Mouse (Mus musculus) hindbrain, postnatal 0 days (tissue): ENCODE data around the gene Gm17657. TPM values are rescaled to one million over a fixed set of nuclear protein-coding genes. Genes with fewer than 3 reads are reported as not detected.
"Not testable (repeated sequence)": the region's sequence is repeated elsewhere in the genome, so short reads cannot be mapped to it uniquely, and the experiment has no call there.

Source experiments
- ATAC-seq: fragments of 200-750 bp; cut with Nextera tagmentation; 2 replicates; pipeline ENCODE4 v1.8.0; 2017; ENCODE audit warnings: mild to moderate bottlenecking, moderate TSS enrichment, moderate library complexity
- DNase-seq: peaks from one replicate; pipeline ENCODE4 v3.0.0-alpha.2; 2015; ENCODE audit warnings: low spot score
- H3K27ac ChIP-seq: fragments of 300-500 bp; sonication (generic); 2 replicates; pipeline ENCODE4 v1.5.1; 2014; ENCODE audit warnings: mild to moderate bottlenecking
- H3K27me3 ChIP-seq: fragments of 300-500 bp; sonication (generic); 2 replicates; pipeline ENCODE4 v1.6.1; 2014; ENCODE audit warnings: low read length, mixed read lengths; ENCODE audit not compliant: insufficient read depth
- H3K36me3 ChIP-seq: fragments of 300-500 bp; sonication (generic); 2 replicates; pipeline ENCODE4 v1.6.1; 2014; ENCODE audit warnings: low read length, mixed read lengths; ENCODE audit not compliant: insufficient read depth
- H3K4me1 ChIP-seq: fragments of 300-500 bp; sonication (generic); 2 replicates; pipeline ENCODE4 v1.6.1; 2014; ENCODE audit warnings: antibody characterized with exemption, low read length, mixed read lengths; ENCODE audit not compliant: insufficient read depth
- H3K4me2 ChIP-seq: fragments of 300-500 bp; sonication (generic); 2 replicates; pipeline ENCODE4 v1.6.1; 2014; ENCODE audit warnings: low read depth, mild to moderate bottlenecking, low read length, moderate library complexity, mixed read lengths
- H3K4me3 ChIP-seq: fragments of 300-500 bp; sonication (generic); 2 replicates; pipeline ENCODE4 v1.5.1; 2014; ENCODE audit warnings: low read length
- H3K9ac ChIP-seq: fragments of 300-500 bp; sonication (generic); replicated peaks from 2 replicates; pipeline ENCODE4 v1.6.1; 2014; ENCODE audit warnings: mild to moderate bottlenecking, low read length, moderate library complexity, mixed read lengths
- H3K9me3 ChIP-seq: fragments of 300-500 bp; sonication (generic); 2 replicates; pipeline ENCODE4 v1.6.1; 2016; ENCODE audit warnings: low read length, mixed read lengths
- CTCF ChIP-seq: IDR thresholded peaks from 2 replicates; pipeline ENCODE4 v1.5.1; 2016; ENCODE audit warnings: antibody characterized with exemption, control low read depth, low read depth
- WGBS: fragments of 180-500 bp; shearing (Covaris S2); extraction: QIAGEN DNeasy Blood & Tissue Kit; methylation state at CpG from one replicate; pipeline ENCODE4 v1.1.7; 2014; 5-methylcytosine and 5-hydroxymethylcytosine counted together
- polyA plus RNA-seq: library from polyadenylated mRNA; unstranded; fragments of >200 nt; fragmentation: Nextera tagmentation; extraction: Ambion mirVana; gene quantifications from 2 replicates; pipeline ENCODE4 v1.2.1, GENCODE M21; 2015
- total RNA-seq: library from RNA; depleted of rRNA; stranded (reverse); fragments of >200 nt; gene quantifications from 2 replicates; pipeline ENCODE4 v1.2.3, GENCODE M21; 2014

The Gm17657 gene
- total and polyA plus RNA-seq, 2 experiments from 2014 or later, result not detected

DNA sequence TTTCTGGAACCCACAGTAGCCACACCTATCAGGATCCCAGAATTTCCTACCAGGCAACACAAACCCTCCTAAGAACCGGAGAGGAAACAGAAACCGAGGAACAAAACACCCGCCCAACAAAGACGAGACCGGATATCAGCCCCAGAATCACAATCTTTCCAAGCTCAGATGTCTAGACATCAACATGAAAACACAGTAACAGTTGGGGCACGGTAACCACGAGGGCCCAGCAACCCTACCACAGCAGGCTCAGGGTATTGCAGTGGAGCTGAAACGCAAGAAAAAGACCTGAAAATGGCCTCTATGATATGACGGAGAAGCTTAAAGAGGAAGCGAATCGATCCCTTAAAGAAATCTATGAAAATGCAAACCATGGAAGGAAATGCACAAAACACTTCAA is 15.6 kb downstream of the Gm17657 start:
- Histone ChIP-seq H3K4me2 (no peak overlapping the region), H3K9me3 (no peaks in the 10 kb centered on the region), H3K4me1 (peaks cover 3% of the 10 kb centered on the region; the same call in 1 of the 2 replicates), H3K27me3 (no peaks in the 10 kb centered on the region), H3K36me3 (no peaks in the 10 kb centered on the region), H3K4me3 (no peak overlapping the region), H3K9ac (no peak overlapping the region), H3K27ac (no peak overlapping the region)
- no peak for TF ChIP-seq CTCF
- no peak for DNase-seq
- no peak for ATAC-seq
- 88% methylated on average over 11 of the region's 11 CpGs for WGBS

DNA sequence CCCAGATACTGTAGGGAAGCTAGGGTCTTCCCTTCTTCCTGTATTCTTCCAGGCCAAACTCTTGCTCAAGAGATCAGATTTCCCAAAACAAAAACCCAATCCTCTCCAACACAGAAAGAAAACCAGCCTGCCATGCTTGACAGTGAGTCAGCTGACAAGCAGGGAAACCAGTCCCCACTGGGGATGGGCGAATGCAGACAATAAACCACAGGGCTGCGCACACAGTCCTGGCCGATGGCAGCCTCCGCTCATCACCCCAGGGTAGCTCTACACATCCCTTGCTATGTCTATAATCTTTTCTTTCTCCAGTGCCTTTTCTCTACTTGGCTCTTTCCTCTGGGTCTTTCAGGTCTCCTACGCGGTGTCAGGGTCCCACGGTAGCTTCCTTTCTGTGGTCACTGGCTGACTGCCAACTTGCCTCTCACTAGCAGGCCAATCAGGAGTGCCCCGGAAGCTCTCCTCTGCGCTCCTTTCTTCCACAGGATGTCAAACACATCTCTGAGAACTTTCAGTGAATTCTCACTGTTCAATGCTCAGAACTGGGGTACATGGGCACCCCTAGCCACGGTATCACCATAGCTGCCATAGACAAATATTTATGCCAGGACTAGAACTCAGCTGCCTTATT is 17.6 kb downstream of the Gm17657 start:
- Histone ChIP-seq H3K27ac (no peak overlapping the region), H3K36me3 (no peaks in the 10 kb centered on the region), H3K4me2 (no peak overlapping the region), H3K4me3 (no peak overlapping the region), H3K9ac (no peak overlapping the region), H3K4me1 (peaks cover 3% of the 10 kb centered on the region; the same call in 1 of the 2 replicates), H3K27me3 (no peaks in the 10 kb centered on the region), H3K9me3 (no peaks in the 10 kb centered on the region)
- DNase-seq, result peak; percentile 14
- no peak for TF ChIP-seq CTCF
- WGBS, result 45% methylated on average over 10 of the region's 10 CpGs
- peak; percentile 56; the same call in 1 of the 2 replicates for ATAC-seq

DNA sequence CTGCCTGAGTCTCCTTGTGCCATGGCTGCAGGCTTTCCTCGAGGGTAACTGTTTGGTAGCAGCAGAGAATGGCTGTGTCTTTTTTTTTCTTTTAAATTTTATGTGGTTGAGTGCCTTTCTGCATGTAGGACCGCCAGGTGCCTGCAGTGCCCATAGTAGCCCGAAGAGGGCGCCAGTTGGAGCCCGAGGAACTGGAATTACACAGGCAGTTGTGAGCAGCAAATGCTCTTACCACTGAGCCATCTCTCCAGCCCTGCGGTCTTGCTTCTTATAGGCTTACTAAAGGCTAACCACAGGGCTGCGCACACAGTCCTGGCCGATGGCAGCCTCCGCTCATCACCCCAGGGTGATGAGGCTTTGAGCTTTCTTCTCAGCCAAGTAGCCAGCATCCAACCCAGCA is 18.2 kb downstream of the Gm17657 start:
- peak; percentile 34 for TF ChIP-seq CTCF
- no peak overlapping the region for H3K9ac ChIP-seq
- H3K4me1 ChIP-seq, result peaks cover 3% of the 10 kb centered on the region; the same call in 1 of the 2 replicates
- 74% methylated on average over 9 of the region's 9 CpGs for WGBS
- no peak overlapping the region for H3K4me3 ChIP-seq
- no peak overlapping the region for H3K4me2 ChIP-seq
- no peaks in the 10 kb centered on the region for H3K27me3 ChIP-seq
- no peak overlapping the region for H3K27ac ChIP-seq
- no peaks in the 10 kb centered on the region for H3K36me3 ChIP-seq
- DNase-seq (no peak), ATAC-seq (no peak)
- H3K9me3 ChIP-seq, result no peaks in the 10 kb centered on the region

DNA sequence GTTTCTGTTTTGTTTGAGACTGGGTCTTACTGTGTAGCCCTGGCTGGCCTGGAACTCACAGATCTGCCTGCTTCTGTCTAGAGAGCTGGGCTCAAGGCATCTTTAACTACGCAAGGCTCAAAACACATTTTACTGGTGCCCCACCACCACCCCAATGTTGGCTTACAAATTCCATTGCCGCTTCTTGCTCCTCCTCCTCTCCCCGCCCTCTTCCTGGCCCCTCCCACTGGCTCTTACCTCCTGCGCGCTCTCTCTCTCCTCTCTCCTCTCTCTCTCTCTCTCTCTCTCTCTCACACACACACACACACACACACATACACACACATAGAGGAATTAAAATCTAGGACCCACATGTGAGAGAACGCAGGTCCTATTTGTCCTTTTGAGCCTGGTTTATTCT is 18.9 kb downstream of the Gm17657 start:
- Histone ChIP-seq H3K27me3 (no peaks in the 10 kb centered on the region), H3K9me3 (no peaks in the 10 kb centered on the region), H3K36me3 (no peaks in the 10 kb centered on the region), H3K4me1 (peaks cover 3% of the 10 kb centered on the region; the same call in 1 of the 2 replicates), H3K4me2 (no peak overlapping the region), H3K9ac (no peak overlapping the region), H3K4me3 (no peak overlapping the region), H3K27ac (no peak overlapping the region)
- ATAC-seq, result no peak
- 93% methylated on average over 6 of the region's 6 CpGs for WGBS
- DNase-seq, result no peak
- TF ChIP-seq CTCF, result no peak

DNA sequence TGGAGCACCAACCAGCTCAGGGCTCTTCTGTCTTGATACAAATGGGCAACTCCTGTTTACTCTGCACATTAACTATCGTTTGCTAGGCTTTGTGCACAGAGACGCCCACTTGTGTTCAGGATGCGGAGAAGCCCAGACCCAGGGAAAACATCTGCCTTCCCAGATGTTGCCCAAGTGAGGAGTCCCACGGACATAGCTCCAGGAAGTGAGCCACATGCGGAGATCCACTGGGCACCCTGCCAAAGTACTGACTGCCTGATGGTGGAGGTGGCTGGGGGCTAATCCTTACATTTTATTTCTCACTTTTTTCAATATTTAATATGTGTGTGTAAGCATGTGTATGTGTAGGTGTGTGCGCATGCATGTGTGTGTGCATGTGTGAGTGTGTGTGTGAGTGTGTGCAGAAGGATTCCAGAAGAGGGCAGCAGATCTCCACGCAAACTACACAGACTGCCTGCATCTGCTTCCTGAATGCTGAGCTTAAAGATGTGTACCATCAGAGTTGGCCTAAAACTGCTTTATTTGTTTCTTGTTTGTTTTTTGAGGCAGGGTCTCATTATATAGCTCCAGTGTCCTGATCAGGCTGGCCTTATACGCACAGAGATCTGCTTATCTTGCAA is 20.8 kb downstream of the Gm17657 start:
- no peak overlapping the region for H3K27ac ChIP-seq
- no peaks in the 10 kb centered on the region for H3K27me3 ChIP-seq
- DNase-seq (peak; percentile 48), ATAC-seq (no peak)
- no peak overlapping the region for H3K4me3 ChIP-seq
- WGBS, result 77% methylated on average over 8 of the region's 8 CpGs
- peaks cover 3% of the 10 kb centered on the region; the same call in 1 of the 2 replicates for H3K4me1 ChIP-seq
- H3K36me3 ChIP-seq, result no peaks in the 10 kb centered on the region
- no peak overlapping the region for H3K9ac ChIP-seq
- no peak overlapping the region for H3K4me2 ChIP-seq
- peak; percentile 74 for TF ChIP-seq CTCF
- no peaks in the 10 kb centered on the region for H3K9me3 ChIP-seq

DNA sequence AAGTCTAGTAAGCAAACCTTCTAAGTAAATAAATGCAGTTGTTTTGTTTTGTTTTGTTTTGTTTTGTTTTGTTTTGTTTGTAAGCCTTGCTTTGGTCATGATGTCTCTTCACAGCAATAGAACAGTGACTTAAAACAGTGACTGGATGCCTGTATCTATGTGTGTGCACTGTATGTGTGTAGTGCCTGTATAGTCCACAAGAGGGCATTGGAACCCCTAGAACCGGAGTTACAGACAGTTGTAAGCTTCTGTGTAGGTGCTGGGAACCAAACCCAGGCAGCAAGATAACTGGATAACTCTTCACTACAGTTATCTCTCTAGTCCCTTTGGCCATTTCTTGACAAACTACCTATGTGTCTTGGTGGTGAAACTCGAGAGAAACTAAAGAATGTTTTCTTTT is 23.8 kb downstream of the Gm17657 start:
- Histone ChIP-seq H3K9ac (no peak overlapping the region), H3K4me2 (no peak overlapping the region), H3K27ac (no peak overlapping the region), H3K9me3 (no peaks in the 10 kb centered on the region), H3K36me3 (no peaks in the 10 kb centered on the region), H3K27me3 (no peaks in the 10 kb centered on the region), H3K4me3 (no peak overlapping the region), H3K4me1 (no peaks in the 10 kb centered on the region)
- 84% methylated on average over 2 of the region's 2 CpGs for WGBS
- DNase-seq, result no peak
- ATAC-seq, result no peak
- TF ChIP-seq CTCF, result no peak

DNA sequence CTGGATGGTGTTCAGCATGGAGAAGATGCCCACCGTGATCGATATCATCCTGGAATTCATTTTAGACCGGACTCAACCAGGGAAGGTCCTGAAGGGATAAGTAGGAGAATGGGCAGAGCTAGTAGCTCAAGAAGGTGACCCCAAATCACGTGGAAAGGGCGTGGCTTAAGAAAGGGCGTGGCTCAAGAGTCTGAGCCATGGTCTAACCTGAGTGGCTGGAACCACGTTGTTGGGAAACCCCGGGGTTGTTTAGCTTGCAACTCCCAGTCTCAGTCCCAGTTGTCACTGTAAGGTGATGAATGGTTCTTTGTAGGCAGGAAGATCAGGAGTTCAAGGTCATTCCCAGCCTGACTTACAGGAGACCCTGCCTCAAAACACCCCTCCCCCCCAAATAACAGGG is 29.7 kb downstream of the Gm17657 start:
- ATAC-seq (no peak), DNase-seq (no peak)
- no peak overlapping the region for H3K9ac ChIP-seq
- WGBS, result 81% methylated on average over 8 of the region's 8 CpGs
- no peak overlapping the region for H3K4me2 ChIP-seq
- no peak overlapping the region for H3K4me3 ChIP-seq
- H3K4me1 ChIP-seq, result no peaks in the 10 kb centered on the region
- no peak overlapping the region for H3K27ac ChIP-seq
- no peak for TF ChIP-seq CTCF
- no peaks in the 10 kb centered on the region for H3K27me3 ChIP-seq
- H3K36me3 ChIP-seq, result no peaks in the 10 kb centered on the region
- no peaks in the 10 kb centered on the region for H3K9me3 ChIP-seq

DNA sequence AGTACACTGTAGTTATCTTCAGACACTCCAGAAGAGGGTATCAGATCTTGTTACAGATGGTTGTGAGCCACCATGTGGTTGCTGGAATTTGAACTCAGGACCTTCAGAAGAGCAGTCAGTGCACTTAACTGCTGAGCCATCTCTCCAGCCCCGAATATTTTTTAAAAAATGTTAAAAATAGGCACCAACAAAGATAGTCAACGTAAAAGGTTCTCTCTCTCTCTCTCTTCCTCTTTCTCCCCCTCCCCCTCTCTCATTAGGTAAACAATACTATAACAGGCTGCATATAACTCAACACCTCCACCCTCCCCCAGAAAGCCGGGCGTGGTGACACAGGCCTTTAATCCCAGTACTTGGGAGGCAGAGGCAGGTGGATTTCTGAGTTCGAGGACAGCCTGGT is 30.8 kb downstream of the Gm17657 start:
- not testable (repeated sequence) for DNase-seq, H3K4me1 ChIP-seq, H3K9me3 ChIP-seq, H3K27ac ChIP-seq, ATAC-seq, H3K9ac ChIP-seq, H3K27me3 ChIP-seq, H3K4me3 ChIP-seq, H3K36me3 ChIP-seq, H3K4me2 ChIP-seq
- 89% methylated on average over 5 of the region's 5 CpGs for WGBS
